Mouse (Mus musculus) embryonic facial prominence, embryonic 10.5 days (tissue): ENCODE measurements at regions not wholly inside any gene's neighbourhood (a gene's known extent, or its start where the extent isn't known, plus 50 kb on each side); places are given as distances from the start of the nearest gene placed in this dataset.

Experiments used
- DNase-seq: peaks from one replicate; pipeline ENCODE4 v3.0.0-alpha.2; 2017; ENCODE audit warnings: low spot score
- H3K27ac ChIP-seq: fragments of 300-500 bp; sonication (generic); replicated peaks from 2 replicates; pipeline ENCODE4 v1.5.1; 2016; ENCODE audit warnings: mild to moderate bottlenecking
- H3K27me3 ChIP-seq: fragments of 300-500 bp; sonication (generic); replicated peaks from 2 replicates; pipeline ENCODE4 v1.6.1; 2016; ENCODE audit warnings: low read depth, mild to moderate bottlenecking; ENCODE audit not compliant: poor library complexity, severe bottlenecking
- H3K36me3 ChIP-seq: fragments of 300-500 bp; sonication (generic); replicated peaks from 2 replicates; pipeline ENCODE4 v1.6.1; 2016; ENCODE audit warnings: mild to moderate bottlenecking, moderate library complexity
- H3K4me1 ChIP-seq: fragments of 300-500 bp; sonication (generic); 2 replicates; pipeline ENCODE4 v1.6.1; 2016
- H3K4me3 ChIP-seq: fragments of 300-500 bp; sonication (generic); 2 replicates; pipeline ENCODE4 v1.5.1; 2016; ENCODE audit warnings: mild to moderate bottlenecking, moderate library complexity
- H3K9me3 ChIP-seq: fragments of 300-500 bp; sonication (generic); 2 replicates; pipeline ENCODE4 v1.6.1; 2016; ENCODE audit warnings: mild to moderate bottlenecking
- WGBS: fragments of 180-500 bp; shearing (Covaris S2); methylation state at CpG from one replicate; pipeline ENCODE4 v1.1.7; 2016; 5-methylcytosine and 5-hydroxymethylcytosine counted together

- peak; percentile 39 for DNase-seq
- H3K27ac ChIP-seq = no peak overlapping the region
- no peaks in the 10 kb centered on the region for H3K9me3 ChIP-seq
- H3K4me1 ChIP-seq = no peaks in the 10 kb centered on the region
- no peaks in the 10 kb centered on the region for H3K27me3 ChIP-seq
- WGBS = 47% methylated on average over 7 of the region's 7 CpGs
- H3K36me3 ChIP-seq = no peaks in the 10 kb centered on the region
- H3K4me3 ChIP-seq = no peak overlapping the region
These were observed 101.3 kb upstream of the Luzp2 start for GRCm38 (mm10) chr7:54734039-54734438.

- Histone ChIP-seq H3K9me3 (no peaks in the 10 kb centered on the region), H3K36me3 (no peaks in the 10 kb centered on the region), H3K4me3 (no peak overlapping the region), H3K27ac (no peak overlapping the region), H3K27me3 (no peaks in the 10 kb centered on the region), H3K4me1 (no peaks in the 10 kb centered on the region)
- 85% methylated on average over 2 of the region's 2 CpGs for WGBS
- DNase-seq = no peak
These were observed 100.4 kb upstream of the Luzp2 start for GRCm38 (mm10) chr7:54734861-54735260.

DNA sequence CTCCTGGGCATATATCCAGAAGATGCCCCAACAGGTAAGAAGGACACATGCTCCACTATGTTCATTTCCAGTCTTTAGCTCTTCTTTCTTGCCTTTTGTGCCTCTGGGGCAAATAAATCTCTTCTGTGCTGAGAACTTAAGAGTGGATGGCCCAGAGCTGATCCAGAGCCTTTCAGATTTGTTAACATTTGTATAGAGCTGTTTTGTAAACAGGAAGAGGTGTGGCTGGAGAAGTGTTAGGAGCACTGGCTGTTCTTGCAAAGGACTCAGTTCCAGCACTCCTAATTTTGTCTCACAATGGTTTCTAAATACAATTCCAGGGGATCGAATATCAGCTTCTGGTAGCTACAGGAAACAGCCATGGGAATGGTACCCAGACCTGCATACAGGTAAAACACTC lies 68.0 kb upstream of the Luzp2 start:
- DNase-seq = no peak
- Histone ChIP-seq H3K27me3 (no peaks in the 10 kb centered on the region), H3K4me3 (no peak overlapping the region), H3K9me3 (no peaks in the 10 kb centered on the region), H3K4me1 (no peaks in the 10 kb centered on the region), H3K27ac (no peak overlapping the region), H3K36me3 (no peaks in the 10 kb centered on the region)
- 96% methylated on average over 1 of the region's 1 CpGs for WGBS

DNA sequence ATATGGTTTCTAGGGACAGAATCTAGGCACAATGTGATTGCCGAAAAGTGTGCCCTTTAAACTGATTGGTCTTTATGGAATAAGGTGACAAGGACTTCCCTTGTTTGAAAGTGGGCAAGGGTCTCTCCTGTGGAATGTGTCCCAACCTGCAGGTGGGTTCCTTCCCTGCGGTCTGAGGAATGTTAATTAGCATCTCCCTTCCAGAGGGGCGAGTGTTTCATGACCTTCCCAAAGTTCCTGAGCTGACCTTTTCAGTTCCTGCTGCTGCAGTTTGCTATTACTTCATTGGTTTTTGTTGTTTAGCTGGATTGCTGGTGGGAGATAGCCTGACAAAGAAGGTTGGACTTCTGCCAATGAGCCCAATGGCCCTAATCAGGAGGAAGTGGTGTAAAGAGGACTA lies 66.6 kb upstream of the Luzp2 start:
- no peaks in the 10 kb centered on the region for H3K27me3 ChIP-seq
- DNase-seq = peak; percentile 10
- H3K27ac ChIP-seq = no peak overlapping the region
- H3K36me3 ChIP-seq = no peaks in the 10 kb centered on the region
- H3K4me3 ChIP-seq = no peak overlapping the region
- H3K9me3 ChIP-seq = no peaks in the 10 kb centered on the region
- WGBS = 23% methylated on average over 3 of the region's 3 CpGs
- no peaks in the 10 kb centered on the region for H3K4me1 ChIP-seq

GRCm38 (mm10) chr7:54781939-54782520 lies 53.3 kb upstream of the Luzp2 start:
- WGBS = 25% methylated on average over 3 of the region's 3 CpGs
- no peak overlapping the region for H3K27ac ChIP-seq
- no peak for DNase-seq
- H3K36me3 ChIP-seq = no peaks in the 10 kb centered on the region
- no peak overlapping the region for H3K4me3 ChIP-seq
- 0 out of 2 replicates have a peak, but pooled peaks cover 10% of the 10 kb centered on the region for H3K27me3 ChIP-seq
- no peaks in the 10 kb centered on the region for H3K9me3 ChIP-seq
- 0 out of 2 replicates have a peak, but pooled peaks cover 3% of the 10 kb centered on the region for H3K4me1 ChIP-seq

DNA sequence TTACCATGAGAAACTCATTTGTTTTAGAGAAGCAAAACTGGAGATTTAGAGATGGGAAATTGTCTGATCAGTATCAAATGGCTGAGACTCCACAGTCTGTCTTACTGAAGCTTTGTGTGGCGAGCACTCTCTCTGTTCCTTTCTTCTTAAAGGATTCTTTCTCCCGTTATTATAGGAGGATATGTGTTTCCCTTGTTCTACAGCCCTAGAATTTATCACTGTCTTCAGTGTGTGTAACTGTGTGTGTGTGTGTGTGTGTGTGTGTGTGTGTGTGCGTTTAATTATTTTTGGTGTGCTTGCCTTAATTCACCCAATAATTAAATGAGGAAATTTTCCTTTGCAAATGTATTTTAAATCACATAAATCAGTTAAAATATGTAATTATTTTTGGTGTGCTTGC lies 52.7 kb upstream of the Luzp2 start:
- WGBS = 66% methylated on average over 3 of the region's 3 CpGs
- Histone ChIP-seq H3K9me3 (no peaks in the 10 kb centered on the region), H3K27me3 (0 out of 2 replicates have a peak, but pooled peaks cover 10% of the 10 kb centered on the region), H3K27ac (no peak overlapping the region), H3K4me3 (no peak overlapping the region), H3K4me1 (0 out of 2 replicates have a peak, but pooled peaks cover 3% of the 10 kb centered on the region), H3K36me3 (no peaks in the 10 kb centered on the region)
- no peak for DNase-seq

- Histone ChIP-seq H3K27ac (no peak overlapping the region), H3K4me3 (no peak overlapping the region), H3K27me3 (0 out of 2 replicates have a peak, but pooled peaks cover 10% of the 10 kb centered on the region), H3K36me3 (no peaks in the 10 kb centered on the region), H3K4me1 (0 out of 2 replicates have a peak, but pooled peaks cover 3% of the 10 kb centered on the region), H3K9me3 (no peaks in the 10 kb centered on the region)
- 77% methylated on average over 10 of the region's 10 CpGs for WGBS
- DNase-seq = no peak
These were observed 51.5 kb upstream of the Luzp2 start for GRCm38 (mm10) chr7:54783550-54784529.
